Comparison of ENCODE assay signal across 19 mouse cellular contexts in the genomic region with DNA sequence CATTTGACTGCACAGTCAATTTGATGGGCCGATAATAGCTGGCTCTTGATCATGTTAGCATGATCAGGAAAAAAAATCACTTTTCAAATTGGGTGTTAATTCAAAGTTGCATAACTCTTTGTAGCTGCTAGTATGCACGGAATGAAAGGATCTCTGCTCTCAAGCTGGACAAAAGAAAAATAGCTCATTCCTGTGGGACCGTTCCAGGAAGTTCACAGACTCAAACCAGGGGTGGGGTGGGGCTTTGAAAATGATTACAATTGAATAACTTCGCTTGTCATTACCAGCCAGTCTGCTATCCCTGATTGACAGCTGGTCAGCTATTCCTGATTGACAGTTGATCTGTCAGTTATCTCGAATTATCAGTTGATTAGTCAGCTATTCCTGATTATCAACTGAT. TPM values are rescaled to one million over a fixed set of nuclear protein-coding genes. Genes with fewer than 3 reads are reported as not detected.
DNase-seq lines count a peak whose midpoint lies in the region; ATAC-seq and TF ChIP-seq lines count a peak whose summit lies in the region.
"Had no signal": no experiment of that assay in that cellular context is flagged by ENCODE, and none has a peak within 500 bp of the region (broad histone marks: within the 10 kb centered on the region; RNA-seq: fewer than 3 reads in every experiment).

No protein-coding gene starts in this region.

- H3K27ac ChIP-seq in heart, adult 2 months, result no peak overlapping the region
- H3K27ac ChIP-seq in heart, embryonic 14.5 days (replicated peaks in 1 of 2; ENCODE audit: control insufficient read depth in 1 of 2, insufficient read depth in 1 of 2, low read depth in 2 of 2, low read length in 2 of 2), result no peak overlapping the region
- H3K27ac ChIP-seq in lung, postnatal 0 days (ENCODE audit: low read length), result no peak overlapping the region
- H3K27ac ChIP-seq: embryonic facial prominence, embryonic 10.5 days; heart, embryonic 13.5 days; hindbrain, embryonic 15.5 days had no signal

- TF ChIP-seq POLR2A in heart, adult 2 months (IDR thresholded peaks at IDR 0.05; ENCODE audit: insufficient read depth, low read depth, low read length), result no peak

- TF ChIP-seq CTCF in heart, adult 2 months (IDR thresholded peaks at IDR 0.05), result no peak
- no peak for TF ChIP-seq CTCF in lung, postnatal 0 days (IDR thresholded peaks at IDR 0.05)

- no peaks in the 10 kb centered on the region for H3K36me3 ChIP-seq in heart, adult 2 months (ENCODE audit: control insufficient read depth, insufficient read depth, low read length)
- no peaks in the 10 kb centered on the region for H3K36me3 ChIP-seq in heart, embryonic 14.5 days (ENCODE audit: control insufficient read depth, insufficient read depth, low read length)
- no peaks in the 10 kb centered on the region for H3K36me3 ChIP-seq in lung, postnatal 0 days (ENCODE audit: insufficient read depth, low read length)
- H3K36me3 ChIP-seq: embryonic facial prominence, embryonic 10.5 days; heart, embryonic 13.5 days; hindbrain, embryonic 15.5 days had no signal

- no peak overlapping the region for H3K4me3 ChIP-seq in heart, adult 2 months
- H3K4me3 ChIP-seq in heart, embryonic 14.5 days (ENCODE audit: control insufficient read depth in 1 of 2, insufficient read depth in 1 of 2, low read depth in 1 of 2, low read length in 2 of 2), result no peak overlapping the region
- no peak overlapping the region for H3K4me3 ChIP-seq in lung, postnatal 0 days (ENCODE audit: low read depth, low read length)
- H3K4me3 ChIP-seq: embryonic facial prominence, embryonic 10.5 days; hindbrain, embryonic 15.5 days had no signal

- peak; percentile 90 for DNase-seq in heart, adult 11 months
- DNase-seq in heart, adult 2 months, result no peak
- no peak for DNase-seq in heart, postnatal 36 days
- peak; percentile 71 for DNase-seq in lung, postnatal 0 days (ENCODE audit: low spot score)
- no peak for DNase-seq in lung, postnatal 4 days
- DNase-seq in lung, postnatal 36 days, result peak; percentile 49
- no peak for DNase-seq in spleen, postnatal 36 days (ENCODE audit: low spot score in 2 of 2)
- DNase-seq: adrenal gland, adult 2 months; adrenal gland, postnatal 25 days; cerebellum, adult 18-20 months; cerebellum, adult 9-11 months; gastrocnemius, postnatal 14 days; heart, postnatal 10 days had no signal

- H3K27me3 ChIP-seq in heart, adult 2 months (ENCODE audit: control insufficient read depth, insufficient read depth, low read length), result no peaks in the 10 kb centered on the region; the same call in 1 of the 2 replicates
- 0 out of 2 replicates have a peak, but pooled peaks cover 4% of the 10 kb centered on the region for H3K27me3 ChIP-seq in heart, embryonic 14.5 days (ENCODE audit: control insufficient read depth, insufficient read depth, low read length)
- H3K27me3 ChIP-seq in lung, postnatal 0 days (replicated peaks; ENCODE audit: insufficient read depth, low read length), result no peaks in the 10 kb centered on the region
- H3K27me3 ChIP-seq: hindbrain, embryonic 15.5 days had no signal

- no peak for ATAC-seq in heart, embryonic 14.5 days (ENCODE audit: insufficient number of reproducible peaks, insufficient read depth, low FRiP score, low read depth)
- no peak for ATAC-seq in lung, postnatal 0 days
- ATAC-seq: intestine, embryonic 16.5 days had no signal

- WGBS in heart, adult 2 months, result 23% methylated on average over 5 of the region's 5 CpGs
- 53% methylated on average over 5 of the region's 5 CpGs for WGBS in heart, embryonic 14.5 days
- 24% methylated on average over 5 of the region's 5 CpGs for WGBS in lung, postnatal 0 days

- no peak overlapping the region for H3K9ac ChIP-seq in heart, adult 2 months (ENCODE audit: low read depth, low read length)
- H3K9ac ChIP-seq in heart, embryonic 14.5 days (ENCODE audit: low read length), result no peak overlapping the region
- H3K9ac ChIP-seq in lung, postnatal 0 days (replicated peaks; ENCODE audit: low read depth), result no peak overlapping the region
- H3K9ac ChIP-seq: hindbrain, embryonic 15.5 days had no signal

- no peaks in the 10 kb centered on the region for H3K9me3 ChIP-seq in heart, embryonic 14.5 days (ENCODE audit: control insufficient read depth, low read length)
- no peaks in the 10 kb centered on the region for H3K9me3 ChIP-seq in lung, postnatal 0 days (ENCODE audit: low read length)
- H3K9me3 ChIP-seq: embryonic facial prominence, embryonic 10.5 days; heart, embryonic 13.5 days; hindbrain, embryonic 15.5 days had no signal

- TF ChIP-seq EP300 in heart, adult 2 months (IDR thresholded peaks at IDR 0.05; ENCODE audit: insufficient read depth, low read depth, low read length), result no peak
- TF ChIP-seq EP300 in lung, postnatal 0 days (IDR thresholded peaks at IDR 0.05), result 0 out of 2 replicates have a peak, but pooled peaks have one; percentile 29

- peak overlapping the region; percentile 48; the same call in 1 of the 2 replicates for H3K4me2 ChIP-seq in heart, embryonic 14.5 days (ENCODE audit: low read length)
- H3K4me2 ChIP-seq in lung, postnatal 0 days (replicated peaks; ENCODE audit: low read depth, low read length), result no peak overlapping the region
- H3K4me2 ChIP-seq: hindbrain, embryonic 15.5 days had no signal

- peaks cover 11% of the 10 kb centered on the region for H3K4me1 ChIP-seq in heart, adult 2 months (ENCODE audit: control insufficient read depth, insufficient read depth, low read length)
- peaks cover 0 to 9% of the 10 kb centered on the region in 2 experiments; a peak in 1 of 4 replicates for H3K4me1 ChIP-seq in heart, embryonic 14.5 days (ENCODE audit: control insufficient read depth in 2 of 2, insufficient read depth in 2 of 2, low read length in 2 of 2)
- peaks cover 9% of the 10 kb centered on the region for H3K4me1 ChIP-seq in lung, postnatal 0 days (ENCODE audit: insufficient read depth, low read depth, low read length)

- intact Hi-C loops in heart, adult 2 months (cut with DNase I), result loop anchor here (2.0 kb wide), 2 partner anchors 220 to 534 kb away; no protein-coding TSS in a partner anchor
- intact Hi-C loops in heart, postnatal 36 days (cut with DNase I), result loop anchor here (2.0 kb wide), 2 partner anchors 26 to 220 kb away; no protein-coding TSS in a partner anchor

- no peaks in the 10 kb centered on the region for H3K79me2 ChIP-seq in heart, adult 2 months (replicated peaks; ENCODE audit: control insufficient read depth, insufficient read depth, low read length)

RNA-seq across cellular contexts. Expression of a gene that starts 33.8 kb away (rescaled TPM):
- 10 to 100 TPM in 1 of 2 experiments, 1 to 10 TPM in 1; 9.6 to 11.9 TPM for total RNA-seq in heart, adult 2 months (2021)
- polyA plus RNA-seq in heart, adult 2 months (2012; rRNA removed), result 7.5 and 11.2 TPM in 2 replicates
- polyA plus RNA-seq in heart, embryonic 14.5 days (2014; fragmentation: Nextera tagmentation; extraction: Ambion mirVana), result 4.3 and 5.2 TPM in 2 replicates
- 10 to 100 TPM; 10.3 to 10.4 TPM for total RNA-seq in heart, postnatal 36 days (2021)
- 8.2 and 13.4 TPM in 2 replicates for polyA plus RNA-seq in lung, postnatal 0 days (2015; fragmentation: Nextera tagmentation; extraction: Ambion mirVana)
- total RNA-seq: CH12.LX had no signal

Comparison
In these comparisons a context has a peak if more than half of its experiments do, and no peak if none do; other contexts are left out.
1. DNase-seq: peak in heart, adult 11 months (single experiment), lung, postnatal 0 days (single experiment) and lung, postnatal 36 days (single experiment); none in heart, adult 2 months (0 of 2), heart, postnatal 36 days (0 of 2), lung, postnatal 4 days (0 of 2) and spleen, postnatal 36 days (0 of 2).